Mouse (Mus musculus): ENCODE results near the gene Gm20521.
"Not testable (repeated sequence)": the region's sequence is repeated elsewhere in the genome, so short reads cannot be mapped to it uniquely, and the experiment has no call there.

Gm20521 gene

GRCm38 (mm10) chr14:54937361-54938182, 54.3 kb downstream of the Gm20521 start:
- no peak for DNase-seq

GRCm38 (mm10) chr14:54938431-54939219, 55.4 kb downstream of the Gm20521 start:
- no peak for DNase-seq

- DNase-seq, result no peak
Measured at GRCm38 (mm10) chr14:54939434-54940175, 56.4 kb downstream of the Gm20521 start.

GRCm38 (mm10) chr14:54940176-54940530, 56.9 kb downstream of the Gm20521 start:
- DNase-seq, result no peak

- no peak for DNase-seq
Measured at GRCm38 (mm10) chr14:54941024-54941978, 58.1 kb downstream of the Gm20521 start.

GRCm38 (mm10) chr14:54942479-54942878, 59.2 kb downstream of the Gm20521 start:
- DNase-seq, result no peak

GRCm38 (mm10) chr14:54943971-54944370, 60.7 kb downstream of the Gm20521 start:
- DNase-seq, result no peak

- no peak for DNase-seq
Measured at GRCm38 (mm10) chr14:54944939-54945338, 61.7 kb downstream of the Gm20521 start.

- DNase-seq, result no peak
Measured at GRCm38 (mm10) chr14:54945975-54946704, 62.9 kb downstream of the Gm20521 start.

GRCm38 (mm10) chr14:54947008-54947407, 63.8 kb downstream of the Gm20521 start:
- DNase-seq, result not testable (repeated sequence)

Measured in layer of hippocampus, adult 9-11 months (tissue).